Mouse (Mus musculus) heart, adult 18-20 months (tissue): ENCODE data around the gene Ptch1. TPM values are rescaled to one million over a fixed set of nuclear protein-coding genes. Genes with fewer than 3 reads are reported as not detected.
A peak's percentile ranks its signal among the peaks of the same experiment; 100 is the strongest.

Source experiments
- DNase-seq, 2 experiments: peaks; one replicate each; pipeline ENCODE4 v3.0.0; 2021 to 2022; ENCODE audit warnings: mixed read lengths in 1 of 2
- long read RNA-seq, 2 experiments: library from polyadenylated mRNA; stranded (forward); transcript quantifications; one replicate each; pipeline ENCODE4 v2.0.0; 2021
- total RNA-seq, 2 experiments: library from RNA; stranded (reverse); gene quantifications; 2 replicates each; pipeline ENCODE4 v1.2.3; 2021

The Ptch1 gene
- 10 to 100 TPM in 1 of 2 experiments, 1 to 10 TPM in 1; 9.8 to 10.1 TPM for total RNA-seq
- long read RNA-seq, experiment 1, full-length matches to known transcripts: 2 of 17 reads
- long read RNA-seq, experiment 1, partial matches to known transcripts: 0 of 17 reads
- long read RNA-seq, experiment 1, other reads (novel, unspliced or antisense): 15 of 17 reads
- long read RNA-seq, experiment 2, partial matches to known transcripts: 0 of 9 reads
- long read RNA-seq, experiment 2, other reads (novel, unspliced or antisense): 9 of 9 reads

DNA sequence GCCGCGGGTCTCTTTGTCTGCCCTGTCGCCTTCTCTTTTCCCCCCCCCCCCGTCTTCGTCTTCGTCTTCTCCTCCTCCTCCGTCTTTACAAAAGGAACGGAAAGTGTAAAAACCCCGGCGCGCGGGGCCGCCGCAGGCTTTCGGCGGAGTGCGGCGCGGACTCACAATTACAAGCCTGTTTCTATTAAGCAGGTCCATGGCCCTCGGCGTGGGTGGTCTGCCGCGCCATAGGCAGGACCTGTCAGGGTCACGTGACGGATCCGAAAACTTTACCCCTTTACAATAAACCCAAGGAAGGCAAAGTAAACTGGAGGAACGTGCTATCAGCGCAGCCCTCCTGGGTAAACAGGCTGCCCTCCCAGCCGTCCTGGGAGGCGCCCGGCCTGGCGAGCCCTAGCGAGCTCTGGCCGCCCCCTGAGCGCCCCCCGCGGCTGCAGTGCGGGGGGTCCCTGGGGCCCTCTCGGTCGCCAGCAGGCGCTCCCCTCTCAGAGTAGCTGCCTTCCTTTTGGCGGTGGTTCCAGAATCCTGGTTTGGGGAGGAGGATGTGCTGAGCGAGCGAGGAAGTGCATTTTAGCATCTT lies at the start of gene Ptch1:
Gene Ptch1, minus strand, starts transcription at position 343 of the 580 bp plus-strand sequence.
- DNase-seq: peak in 1 of 2 experiments; percentile 53

DNA sequence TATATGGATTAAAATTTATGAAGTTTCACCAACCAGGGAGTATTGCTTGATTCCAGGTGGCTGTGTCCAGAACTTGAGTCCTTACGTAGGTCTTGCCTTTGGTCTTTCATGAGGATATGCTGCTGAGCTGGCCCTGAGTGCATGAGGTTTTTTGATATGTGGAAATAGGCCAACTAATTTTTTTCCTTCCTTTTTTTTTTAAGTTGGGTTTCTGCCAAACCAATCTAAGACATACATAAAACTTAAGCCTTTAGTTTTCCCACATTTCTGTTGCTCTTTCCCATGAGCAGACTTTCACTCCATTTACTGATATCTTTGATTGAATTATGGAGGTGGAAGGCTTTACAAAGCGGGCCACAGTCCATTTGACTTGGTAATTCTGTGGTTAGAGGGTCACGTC lies 47.9 kb upstream of the Ptch1 start:
- no peak for DNase-seq

GRCm38 (mm10) chr13:63613201-63613600 lies 39.8 kb upstream of the Ptch1 start:
- no peak for DNase-seq

DNA sequence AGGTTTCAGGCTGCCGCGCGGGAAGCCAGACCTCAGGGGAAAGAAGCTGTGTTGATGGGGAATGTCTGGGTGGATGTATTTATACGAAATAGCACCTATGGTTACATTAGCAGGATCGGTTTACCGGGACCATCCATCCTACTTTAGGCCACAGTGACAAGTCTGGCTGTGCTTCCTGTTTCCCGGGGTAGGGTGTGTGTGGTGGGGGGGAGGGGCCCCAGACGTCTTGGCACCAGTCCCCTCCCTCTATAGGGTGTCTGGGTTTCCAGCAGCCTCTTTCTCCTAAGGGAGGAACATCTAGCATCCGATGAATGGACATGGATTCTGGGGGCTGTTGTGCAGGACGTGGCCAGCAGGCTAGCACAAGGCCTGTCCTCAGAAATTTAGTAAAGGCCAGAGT lies 36.3 kb upstream of the Ptch1 start:
- no peak for DNase-seq

GRCm38 (mm10) chr13:63597593-63597992 lies 24.2 kb upstream of the Ptch1 start:
- no peak for DNase-seq

- peak in 1 of 2 experiments; percentile 11 for DNase-seq
Observed at GRCm38 (mm10) chr13:63595869-63596268, 22.5 kb upstream of the Ptch1 start.

DNA sequence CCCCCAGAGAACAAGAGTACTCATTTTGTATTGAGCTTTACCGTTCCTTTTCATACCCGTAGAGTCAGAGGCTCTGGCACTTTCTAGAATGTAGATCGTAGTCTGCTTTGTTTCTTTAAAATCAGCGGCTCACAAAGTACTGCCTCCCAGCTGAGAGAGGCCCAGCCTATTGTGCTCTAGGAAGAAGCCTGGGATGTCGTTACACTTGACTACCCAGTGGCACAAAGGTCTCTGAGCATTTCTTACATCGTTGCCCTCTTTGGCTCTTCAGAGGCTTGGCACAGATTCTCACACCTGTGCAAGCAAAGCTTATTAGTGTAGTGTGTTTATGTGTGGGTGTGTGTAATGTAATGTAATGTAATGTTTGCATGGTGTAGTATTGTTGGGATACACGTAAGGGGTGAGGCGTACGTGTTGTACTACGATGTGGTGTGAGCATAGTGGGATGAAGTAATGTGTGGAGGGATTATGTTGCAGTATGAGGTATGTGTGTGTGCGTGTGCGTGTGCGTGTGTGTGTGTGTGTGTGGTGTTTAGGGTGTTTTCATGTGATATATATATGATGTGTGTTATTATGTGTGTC lies 20.2 kb upstream of the Ptch1 start:
- DNase-seq: no peak

- no peak for DNase-seq
Observed at GRCm38 (mm10) chr13:63592755-63593154, 19.4 kb upstream of the Ptch1 start.

DNA sequence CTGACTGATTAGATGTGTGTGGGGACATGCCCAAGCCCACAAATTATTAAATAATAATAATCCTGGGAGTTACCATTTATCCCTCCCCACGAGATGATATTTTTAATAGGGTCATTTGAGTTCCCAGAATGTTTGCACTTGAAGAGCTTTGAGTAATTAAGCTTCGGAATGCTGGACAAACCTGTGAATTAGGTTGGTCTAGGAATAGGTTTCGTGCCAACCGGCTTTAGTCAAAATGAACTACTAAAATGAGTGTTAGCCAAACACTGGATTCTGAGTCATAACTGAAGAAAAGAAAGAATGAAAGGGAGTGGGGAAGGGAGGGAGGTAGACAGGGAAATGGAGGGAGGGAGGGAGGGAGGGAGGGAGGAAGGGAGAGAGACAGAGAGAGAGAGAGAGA lies 1.2 kb upstream of the Ptch1 start:
- no peak for DNase-seq

GRCm38 (mm10) chr13:63572453-63573255 lies 744 bp downstream of the Ptch1 start:
- peak in 1 of 2 experiments; percentile 33 for DNase-seq

GRCm38 (mm10) chr13:63572111-63572452 lies 1.3 kb downstream of the Ptch1 start:
- DNase-seq: no peak

DNA sequence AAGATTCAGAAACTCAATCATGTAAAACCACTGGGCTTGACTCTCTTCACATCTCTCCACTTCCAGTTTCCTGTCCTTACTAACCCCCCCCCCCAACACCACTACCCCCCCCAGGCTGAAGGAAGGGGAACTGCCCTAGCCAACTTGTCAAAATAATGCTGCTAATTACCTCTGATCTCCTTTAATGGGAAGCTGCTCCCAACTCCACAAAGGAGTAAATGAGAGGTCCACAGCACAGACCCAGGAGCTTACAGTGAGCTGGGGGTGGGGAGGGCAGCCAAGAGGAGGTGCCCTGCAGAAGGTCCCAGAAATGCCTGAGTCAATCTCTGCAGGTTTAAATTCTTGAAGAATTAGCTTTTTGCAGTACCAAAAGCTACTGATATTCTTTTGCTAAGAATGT lies 2.9 kb downstream of the Ptch1 start:
- DNase-seq: no peak

- no peak for DNase-seq
Observed at GRCm38 (mm10) chr13:63569396-63569756, 4.0 kb downstream of the Ptch1 start.

DNA sequence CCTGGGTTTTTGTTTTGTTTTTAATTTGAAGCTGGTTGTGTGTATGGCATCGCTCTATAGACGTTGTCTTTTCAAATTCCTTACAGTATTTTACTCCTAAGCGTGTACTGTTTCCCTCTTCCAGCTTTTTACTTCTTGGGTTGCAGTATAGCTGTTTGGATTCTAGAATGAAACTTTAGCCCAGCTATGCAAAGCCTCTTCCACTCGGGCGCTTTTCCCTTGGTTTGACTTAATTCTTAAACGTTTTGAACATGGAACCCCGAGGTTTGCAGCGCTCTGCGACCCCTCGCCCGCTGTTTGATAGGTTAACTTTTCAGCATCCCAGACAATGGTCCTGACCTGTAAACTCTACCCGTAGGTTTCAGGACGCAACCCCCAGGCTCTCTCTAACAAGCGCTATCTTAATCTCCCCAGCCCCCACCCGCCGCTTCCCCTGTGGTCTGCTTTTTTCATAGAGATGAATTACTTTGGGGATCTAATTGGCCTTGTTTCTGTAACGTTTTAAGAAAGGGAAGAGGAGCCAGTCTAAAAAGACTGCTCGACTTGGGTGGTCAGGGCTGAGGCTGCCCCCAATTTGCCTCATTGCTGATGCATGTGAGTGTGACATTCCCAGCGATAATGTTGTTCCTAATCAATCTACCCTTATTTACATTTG lies 4.5 kb downstream of the Ptch1 start:
- no peak for DNase-seq

GRCm38 (mm10) chr13:63568306-63568705 lies 5.1 kb downstream of the Ptch1 start:
- DNase-seq: no peak

- peak; percentile 94 to 97 for DNase-seq
Observed at GRCm38 (mm10) chr13:63567677-63568293, 5.6 kb downstream of the Ptch1 start.

DNA sequence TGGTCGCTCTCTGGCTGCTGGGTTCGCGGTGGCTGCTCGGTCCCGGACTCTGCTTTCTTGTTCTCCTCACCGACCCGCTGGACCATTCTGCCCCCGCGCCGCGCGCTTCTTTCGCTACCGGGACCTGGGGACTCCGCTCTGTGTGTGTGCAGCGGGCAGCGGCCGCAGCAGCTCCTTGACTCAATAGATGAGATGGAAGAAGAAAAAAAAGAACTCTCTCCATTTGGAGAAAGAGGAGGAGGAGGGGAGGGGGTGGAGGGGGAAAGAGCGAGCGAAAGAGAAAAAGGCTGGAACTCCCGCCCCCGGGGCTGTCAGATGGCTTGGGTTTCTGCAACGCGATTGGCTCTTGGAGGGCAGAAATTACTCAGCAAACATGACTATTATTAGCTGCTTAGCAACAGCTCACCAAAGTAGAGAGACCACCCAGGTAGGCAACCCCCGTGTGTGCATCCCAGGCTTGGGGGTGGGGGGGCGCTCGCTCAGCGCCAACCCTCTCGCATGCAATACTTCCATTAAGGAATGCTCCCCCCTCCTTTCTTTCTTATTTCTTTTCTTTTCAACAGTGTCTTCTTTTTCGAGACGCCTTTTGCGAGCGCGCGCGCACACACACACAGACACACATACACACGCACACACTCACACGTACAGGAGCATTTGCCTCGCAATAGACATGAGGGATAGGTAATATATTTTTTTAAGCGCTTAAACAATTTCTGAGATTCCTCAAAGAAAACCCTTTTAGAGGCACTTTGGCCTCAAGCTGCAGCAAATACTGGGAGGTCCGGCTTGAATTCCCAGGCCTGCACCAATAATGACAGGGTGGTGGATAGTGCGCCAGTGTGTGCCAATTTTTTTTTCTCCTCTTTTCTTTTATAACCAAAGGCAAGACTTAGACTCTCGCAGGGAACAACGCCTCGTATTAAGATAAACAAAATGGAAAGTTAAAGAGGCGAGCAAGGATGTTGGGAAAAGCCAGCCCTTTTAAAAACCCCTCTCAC lies 7.1 kb downstream of the Ptch1 start:
- peak; percentile 89 to 92 for DNase-seq

DNA sequence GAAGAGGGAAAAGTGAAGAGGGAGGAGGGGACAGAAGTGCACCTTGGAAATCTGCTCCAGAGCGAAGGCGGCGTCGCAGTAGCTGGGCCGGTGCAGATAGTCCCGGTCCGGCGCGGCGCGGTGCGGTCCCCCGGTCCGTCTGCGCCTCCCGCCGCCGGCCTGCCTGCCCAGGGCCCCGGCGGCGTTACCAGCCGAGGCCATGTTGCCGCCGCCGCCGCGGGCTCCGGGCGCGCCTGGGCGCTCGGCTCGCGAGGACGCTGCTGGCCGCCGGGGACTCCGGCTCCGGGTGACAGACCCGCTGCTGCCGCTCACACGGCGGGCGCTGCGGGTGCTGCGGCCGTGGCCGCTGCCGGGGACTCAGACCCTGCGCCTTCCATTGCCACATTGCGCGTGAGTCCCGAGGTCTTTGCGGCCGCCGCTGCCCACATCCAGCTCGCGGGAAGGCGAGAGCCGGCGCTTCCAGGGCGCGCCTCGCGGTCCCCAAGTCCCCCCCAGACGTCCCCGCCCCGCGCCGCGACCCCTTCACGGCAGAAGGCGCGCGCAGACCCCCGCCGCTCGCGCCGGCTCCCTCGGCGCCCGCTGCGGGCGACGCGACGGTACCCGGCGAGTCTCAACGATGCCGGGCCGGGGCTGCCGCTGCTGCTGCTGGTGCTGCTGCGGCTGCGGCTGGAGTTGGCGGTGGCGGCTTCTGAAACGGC lies 7.9 kb downstream of the Ptch1 start:
- no peak for DNase-seq

- DNase-seq: peak; percentile 88 to 90
Observed at GRCm38 (mm10) chr13:63564626-63565319, 8.6 kb downstream of the Ptch1 start.
